Mouse (Mus musculus) forebrain, embryonic 16.5 days (tissue): ENCODE data around the gene Erp29. TPM values are rescaled to one million over a fixed set of nuclear protein-coding genes. Genes with fewer than 3 reads are reported as not detected.

Experiments
- ATAC-seq: fragments of 200-750 bp; cut with Nextera tagmentation; 2 replicates; pipeline ENCODE4 v1.8.0; 2017; ENCODE audit warnings: mild to moderate bottlenecking, moderate library complexity
- H3K27ac ChIP-seq: fragments of 300-500 bp; sonication (generic); 2 replicates; pipeline ENCODE4 v1.5.1; 2014; ENCODE audit warnings: low read length, control low read depth
- H3K27me3 ChIP-seq: fragments of 300-500 bp; sonication (generic); replicated peaks from 2 replicates; pipeline ENCODE4 v1.6.1; 2014; ENCODE audit warnings: low read length; ENCODE audit not compliant: control insufficient read depth, insufficient read depth
- H3K36me3 ChIP-seq: fragments of 300-500 bp; sonication (generic); 2 replicates; pipeline ENCODE4 v1.6.1; 2014; ENCODE audit not compliant: control insufficient read depth, insufficient read depth
- H3K4me1 ChIP-seq: fragments of 300-500 bp; sonication (generic); replicated peaks from 2 replicates; pipeline ENCODE4 v1.6.1; 2014; ENCODE audit warnings: low read length; ENCODE audit not compliant: control insufficient read depth, insufficient read depth
- H3K4me2 ChIP-seq: fragments of 300-500 bp; sonication (generic); 2 replicates; pipeline ENCODE4 v1.6.1; 2014; ENCODE audit warnings: mild to moderate bottlenecking, low read length, control low read depth
- H3K4me3 ChIP-seq: fragments of 300-500 bp; sonication (generic); replicated peaks from 2 replicates; pipeline ENCODE4 v1.5.1; 2014; ENCODE audit warnings: mild to moderate bottlenecking, low read length, control low read depth
- H3K9ac ChIP-seq: fragments of 300-500 bp; sonication (generic); replicated peaks from 2 replicates; pipeline ENCODE4 v1.6.1; 2014; ENCODE audit warnings: low read depth, low read length, control low read depth
- H3K9me3 ChIP-seq: fragments of 300-500 bp; sonication (generic); 2 replicates; pipeline ENCODE4 v1.6.1; 2016; ENCODE audit warnings: low read length; ENCODE audit not compliant: control insufficient read depth
- WGBS: fragments of 180-500 bp; shearing (Covaris S2); extraction: QIAGEN DNeasy Blood & Tissue Kit; methylation state at CpG from one replicate; pipeline ENCODE4 v1.1.7; 2014; 5-methylcytosine and 5-hydroxymethylcytosine counted together
- polyA plus RNA-seq: library from polyadenylated mRNA; unstranded; fragments of >200 nt; fragmentation: Nextera tagmentation; extraction: Ambion mirVana; gene quantifications from 2 replicates; pipeline ENCODE4 v1.2.1, GENCODE M21; 2015

Erp29 gene
- polyA plus RNA-seq, 1 experiment from 2014 or later = 159 TPM

DNA sequence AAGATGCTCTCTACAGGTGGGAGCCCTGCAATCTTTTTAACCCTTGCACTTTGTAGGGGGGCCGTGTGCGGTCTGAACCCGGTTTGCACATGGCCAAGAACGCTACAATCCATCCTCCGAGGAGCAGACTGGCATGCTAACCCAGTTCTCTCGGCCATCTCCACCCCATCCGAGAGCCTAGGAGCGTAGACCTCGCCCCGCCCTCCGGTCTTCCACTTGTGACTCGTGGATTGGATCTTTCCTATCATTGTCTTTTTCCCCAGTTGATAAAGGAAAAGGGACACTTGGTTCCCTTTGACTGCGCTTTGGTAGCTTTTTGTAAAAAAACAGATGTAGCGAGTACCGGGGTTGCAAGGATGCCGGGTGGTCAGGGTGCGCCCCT is 671 bp downstream of the Erp29 start, which contains the start of gene Tmem116:
Tmem116 (plus strand) TSS at position 250 of the 382 bp plus-strand sequence.
- peak; percentile 31 for ATAC-seq
- peak within 1 kb of the TSS; percentile 96 for H3K9ac ChIP-seq
- peaks cover 25% of the 10 kb centered on the region for H3K4me1 ChIP-seq
- H3K4me3 ChIP-seq = peak within 1 kb of the TSS; percentile 63
- H3K27me3 ChIP-seq = no peaks in the 10 kb centered on the region
- H3K9me3 ChIP-seq = no peaks in the 10 kb centered on the region
- WGBS = 2% methylated on average over 17 of the region's 17 CpGs
- H3K36me3 ChIP-seq = peaks cover 21% of the 10 kb centered on the region
- H3K27ac ChIP-seq = peak within 1 kb of the TSS; percentile 96
- H3K4me2 ChIP-seq = peak within 1 kb of the TSS; percentile 85

- 18% methylated on average over 8 of the region's 8 CpGs for WGBS
- ATAC-seq = no peak
- peak overlapping the region; percentile 82 for H3K9ac ChIP-seq
- H3K4me1 ChIP-seq = peaks cover 25% of the 10 kb centered on the region
- peaks cover 25% of the 10 kb centered on the region for H3K36me3 ChIP-seq
- no peaks in the 10 kb centered on the region for H3K9me3 ChIP-seq
- no peaks in the 10 kb centered on the region for H3K27me3 ChIP-seq
- peak overlapping the region; percentile 63 for H3K4me3 ChIP-seq
- no peak overlapping the region; the same call in 1 of the 2 replicates for H3K27ac ChIP-seq
- H3K4me2 ChIP-seq = peak overlapping the region; percentile 84
These were observed 1.1 kb downstream of the Erp29 start for GRCm38 (mm10) chr5:121451203-121451602.

DNA sequence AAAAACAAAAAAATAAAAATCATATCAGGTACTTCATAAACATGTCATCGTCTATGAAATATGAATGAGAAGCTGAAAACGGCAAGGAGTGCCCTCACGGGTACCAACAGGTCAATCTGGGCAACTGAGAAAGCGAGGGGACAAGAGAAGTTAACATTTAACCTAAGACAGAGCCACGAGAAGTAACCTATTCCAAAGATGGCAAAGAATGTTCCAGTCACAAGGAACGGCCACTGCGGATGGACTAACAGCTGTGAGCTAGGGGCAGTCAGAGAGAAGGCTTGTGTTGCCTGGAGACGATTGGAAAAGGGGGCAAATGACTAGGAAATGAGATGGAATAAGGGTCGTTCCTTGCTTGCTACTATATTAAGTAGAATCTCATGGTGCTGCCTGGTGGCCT is 1.8 kb downstream of the Erp29 start:
- peaks cover 25% of the 10 kb centered on the region for H3K4me1 ChIP-seq
- H3K4me2 ChIP-seq = peak overlapping the region; percentile 7; the same call in 1 of the 2 replicates
- no peak overlapping the region for H3K4me3 ChIP-seq
- H3K9ac ChIP-seq = no peak overlapping the region
- no peak overlapping the region for H3K27ac ChIP-seq
- no peaks in the 10 kb centered on the region for H3K27me3 ChIP-seq
- H3K36me3 ChIP-seq = peaks cover 28% of the 10 kb centered on the region
- ATAC-seq = no peak
- WGBS = 82% methylated on average over 9 of the region's 9 CpGs
- H3K9me3 ChIP-seq = no peaks in the 10 kb centered on the region

DNA sequence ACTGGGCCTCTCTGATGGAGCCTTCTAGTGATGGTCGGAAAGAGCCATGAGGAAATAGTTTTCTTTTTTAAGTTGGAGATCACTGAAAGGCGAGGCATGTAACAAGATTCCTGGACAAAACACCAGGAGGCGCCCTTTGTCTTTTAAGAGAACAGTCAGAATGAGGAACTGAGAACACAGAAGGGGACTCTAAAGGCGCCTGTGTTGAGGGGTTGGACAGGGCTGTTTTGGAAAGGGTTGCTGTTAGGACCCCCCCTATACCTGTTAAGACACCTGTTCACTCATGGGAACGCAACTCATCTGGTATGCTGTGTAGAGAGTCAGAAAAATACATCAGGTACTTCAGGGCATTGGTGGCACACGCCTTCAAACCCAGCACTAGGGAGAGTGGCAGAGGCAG is 2.3 kb downstream of the Erp29 start:
- Histone ChIP-seq H3K4me3 (no peak overlapping the region), H3K9me3 (no peaks in the 10 kb centered on the region), H3K4me2 (no peak overlapping the region), H3K4me1 (peaks cover 25% of the 10 kb centered on the region), H3K27me3 (no peaks in the 10 kb centered on the region), H3K9ac (no peak overlapping the region), H3K27ac (no peak overlapping the region), H3K36me3 (peaks cover 33% of the 10 kb centered on the region)
- 63% methylated on average over 6 of the region's 6 CpGs for WGBS
- ATAC-seq = no peak

DNA sequence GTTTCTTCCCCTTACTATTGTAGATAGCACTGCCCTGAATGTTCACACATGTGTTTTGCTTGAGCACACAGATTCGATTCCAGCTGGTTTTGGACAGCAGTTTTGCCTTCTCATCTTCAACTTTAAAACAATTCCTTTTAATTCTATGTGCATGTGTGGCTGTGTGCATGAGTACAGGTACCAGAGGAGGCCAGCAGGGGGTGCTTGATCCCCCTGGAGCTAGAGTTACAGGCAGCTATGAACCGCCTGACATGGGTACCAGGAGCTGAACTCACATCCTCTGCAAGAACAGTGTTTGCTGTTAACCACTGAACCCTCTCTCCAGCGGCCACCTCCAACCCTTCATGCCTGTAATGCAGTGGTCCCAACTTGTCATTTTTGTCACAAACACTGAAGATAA is 3.9 kb downstream of the Erp29 start:
- no peak overlapping the region for H3K4me3 ChIP-seq
- no peak overlapping the region for H3K4me2 ChIP-seq
- no peaks in the 10 kb centered on the region for H3K9me3 ChIP-seq
- H3K36me3 ChIP-seq = peaks cover 45% of the 10 kb centered on the region
- WGBS = 97% methylated on average over 3 of the region's 3 CpGs
- peaks cover 20% of the 10 kb centered on the region for H3K4me1 ChIP-seq
- ATAC-seq = no peak
- no peak overlapping the region for H3K9ac ChIP-seq
- H3K27me3 ChIP-seq = no peaks in the 10 kb centered on the region
- H3K27ac ChIP-seq = no peak overlapping the region

DNA sequence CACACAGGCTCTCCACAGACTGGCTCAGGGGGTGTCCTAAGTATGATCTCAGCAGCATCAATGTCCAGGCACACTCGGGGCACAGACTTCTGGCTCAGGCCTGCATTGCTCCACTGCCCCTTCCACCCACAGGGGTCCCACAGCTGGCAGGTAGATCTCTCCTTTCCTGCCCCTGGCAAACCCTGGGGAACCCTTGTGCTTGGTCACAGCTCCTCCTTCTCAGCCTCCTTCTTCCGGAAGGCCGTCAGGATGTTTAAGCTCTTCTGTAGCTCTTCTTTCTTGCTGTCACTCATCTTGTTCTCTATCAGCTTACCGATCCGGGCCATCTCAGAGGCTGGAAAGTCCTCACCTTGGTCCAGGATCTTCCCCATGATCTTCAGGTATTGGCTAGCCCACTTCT is 7.4 kb downstream of the Erp29 start:
- whole genome bisulfite sequencing = 93% methylated on average over 5 of the region's 5 CpGs

GRCm38 (mm10) chr5:121443548-121443947 is 8.8 kb downstream of the Erp29 start:
- no peak for ATAC-seq

More for the DNA sequence above, 7.4 kb downstream of the Erp29 start:
- ATAC-seq = no peak
- Histone ChIP-seq H3K27me3 (no peaks in the 10 kb centered on the region), H3K4me1 (peaks cover 5% of the 10 kb centered on the region; the same call in 1 of the 2 replicates), H3K4me3 (no peak overlapping the region), H3K4me2 (no peak overlapping the region), H3K9ac (no peak overlapping the region), H3K36me3 (peaks cover 49% of the 10 kb centered on the region), H3K27ac (no peak overlapping the region), H3K9me3 (no peaks in the 10 kb centered on the region)

DNA sequence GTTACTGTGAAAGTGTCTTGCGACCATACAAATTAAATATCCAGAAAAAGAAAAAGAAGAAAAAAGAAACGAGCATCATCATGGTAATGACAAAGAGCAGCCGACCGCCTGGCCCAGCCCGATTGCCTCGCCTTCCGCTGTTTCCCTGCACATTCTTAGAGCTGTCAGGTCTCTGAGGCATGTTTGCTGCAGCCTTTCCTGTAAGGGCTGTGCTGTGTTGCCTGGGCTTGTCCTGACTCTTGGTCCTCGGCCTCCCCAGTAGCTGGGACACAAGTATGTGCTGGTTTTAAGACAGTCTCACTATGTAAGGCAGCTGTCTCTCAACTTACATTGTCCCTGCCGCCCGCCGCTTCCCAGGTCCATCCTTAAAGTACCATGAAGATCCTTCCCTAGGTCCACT is 13.6 kb downstream of the Erp29 start:
- ATAC-seq = no peak
- peaks cover 33% of the 10 kb centered on the region for H3K36me3 ChIP-seq
- H3K4me1 ChIP-seq = no peaks in the 10 kb centered on the region
- H3K27ac ChIP-seq = no peak overlapping the region
- WGBS = 92% methylated on average over 11 of the region's 11 CpGs
- H3K4me3 ChIP-seq = no peak overlapping the region
- H3K9me3 ChIP-seq = no peaks in the 10 kb centered on the region
- no peak overlapping the region for H3K4me2 ChIP-seq
- H3K27me3 ChIP-seq = no peaks in the 10 kb centered on the region
- H3K9ac ChIP-seq = no peak overlapping the region

More at GRCm38 (mm10) chr5:121443548-121443947, 8.8 kb downstream of the Erp29 start:
- H3K36me3 ChIP-seq = peaks cover 47% of the 10 kb centered on the region
- H3K27me3 ChIP-seq = no peaks in the 10 kb centered on the region
- no peaks in the 10 kb centered on the region for H3K4me1 ChIP-seq
- no peak overlapping the region for H3K4me3 ChIP-seq
- no peak overlapping the region for H3K9ac ChIP-seq
- H3K27ac ChIP-seq = no peak overlapping the region
- H3K4me2 ChIP-seq = no peak overlapping the region
- no peaks in the 10 kb centered on the region for H3K9me3 ChIP-seq
- WGBS = 93% methylated on average over 3 of the region's 3 CpGs

GRCm38 (mm10) chr5:121438131-121438530 is 14.2 kb downstream of the Erp29 start:
- Histone ChIP-seq H3K36me3 (peaks cover 31% of the 10 kb centered on the region), H3K4me2 (no peak overlapping the region), H3K4me1 (no peaks in the 10 kb centered on the region), H3K4me3 (no peak overlapping the region), H3K27me3 (no peaks in the 10 kb centered on the region), H3K27ac (no peak overlapping the region), H3K9me3 (no peaks in the 10 kb centered on the region), H3K9ac (no peak overlapping the region)
- no peak for ATAC-seq
- 84% methylated on average over 5 of the region's 5 CpGs for WGBS

DNA sequence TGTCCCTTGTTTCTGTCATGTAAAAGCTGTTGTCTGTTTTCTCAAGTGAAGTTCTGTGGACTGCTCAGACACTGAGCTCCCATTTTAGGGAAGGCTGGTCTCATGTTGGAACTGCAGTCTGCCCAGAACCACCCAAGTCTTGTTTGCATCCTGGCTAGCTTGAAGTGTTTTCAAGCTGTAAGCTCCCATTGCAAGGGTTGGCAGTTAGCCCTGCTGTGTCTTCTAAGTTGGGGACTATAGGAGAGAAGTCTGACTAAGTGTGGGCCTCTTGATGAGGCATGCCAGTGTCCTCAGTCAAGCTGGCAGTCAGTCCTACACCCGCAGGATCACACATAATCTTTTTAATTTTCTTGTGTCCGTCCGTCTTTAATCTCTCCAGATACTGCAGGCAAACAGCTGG is 23.4 kb downstream of the Erp29 start:
- H3K4me2 ChIP-seq = no peak overlapping the region

More for the DNA sequence above, 23.4 kb downstream of the Erp29 start:
- Histone ChIP-seq H3K4me3 (no peak overlapping the region), H3K27me3 (no peaks in the 10 kb centered on the region), H3K9ac (no peak overlapping the region), H3K36me3 (peaks cover 59% of the 10 kb centered on the region), H3K4me1 (no peaks in the 10 kb centered on the region), H3K27ac (no peak overlapping the region), H3K9me3 (no peaks in the 10 kb centered on the region)
- no peak for ATAC-seq
- 94% methylated on average over 3 of the region's 3 CpGs for WGBS
